Mouse (Mus musculus) liver, postnatal 0 days (tissue): ENCODE results near the gene Isg20.

Experiments
- CTCF ChIP-seq: sonication (generic); IDR thresholded peaks from 2 replicates; pipeline ENCODE4 v1.5.1; 2016; ENCODE audit warnings: antibody characterized with exemption, low read depth
- EP300 ChIP-seq: IDR thresholded peaks from 2 replicates; pipeline ENCODE4 v1.6.1; 2016; ENCODE audit warnings: antibody characterized with exemption, low read depth, mild to moderate bottlenecking

DNA sequence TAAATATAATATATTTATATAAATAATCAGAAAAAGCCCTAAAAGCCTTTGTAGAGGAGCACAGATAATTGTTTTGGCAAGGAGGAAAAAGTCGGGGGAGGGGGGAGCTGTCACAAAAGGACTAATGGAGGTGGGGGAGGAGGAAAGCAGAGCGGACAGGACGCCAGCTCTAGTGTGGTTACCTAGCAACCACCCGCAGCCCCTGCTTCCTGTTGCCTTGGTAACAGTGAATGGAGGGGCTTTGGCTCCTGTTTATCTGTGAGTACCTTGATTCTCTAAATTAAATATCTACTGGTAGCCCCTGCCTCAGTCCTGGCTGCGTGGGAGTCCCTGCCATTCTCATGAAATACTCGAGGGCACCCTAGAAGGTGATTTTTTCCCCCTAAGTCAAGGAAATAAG lies 29.1 kb upstream of the Isg20 start:
- TF ChIP-seq EP300 (no peak), CTCF (no peak)
